Mouse (Mus musculus): ENCODE data around the gene Tab3. TPM values are rescaled to one million over a fixed set of nuclear protein-coding genes. Genes with fewer than 3 reads are reported as not detected.
A peak's percentile ranks its signal among the peaks of the same experiment; 100 is the strongest.

The Tab3 gene
- polyA plus RNA-seq, 1 experiment, result 9.0 TPM

DNA sequence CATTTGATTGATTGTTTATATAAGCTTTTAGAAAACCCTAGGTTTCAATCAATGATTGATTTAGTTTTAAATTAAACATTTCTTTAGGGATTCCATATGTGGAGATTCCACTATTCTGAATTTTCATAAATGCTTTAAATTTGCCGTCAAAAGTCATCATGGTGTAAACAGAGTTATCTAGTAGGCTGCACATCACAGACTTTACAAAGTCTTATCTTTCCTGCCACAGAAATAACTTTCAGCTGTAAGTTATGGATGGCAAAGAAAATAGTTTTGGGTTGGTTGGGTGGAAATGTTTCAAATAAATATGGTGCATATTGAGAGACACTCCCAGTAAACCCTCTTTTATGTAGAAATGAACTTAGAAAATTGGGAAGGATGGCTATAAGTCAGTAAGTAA, 8.7 kb downstream of the Tab3 start:
- Histone ChIP-seq H3K4me1 (ENCODE audit: control insufficient read depth, insufficient read depth, low read length) (no peaks in the 10 kb centered on the region), H3K4me3 (replicated peaks; ENCODE audit: insufficient read depth, low read depth, low read length) (no peak overlapping the region), H3K27me3 (ENCODE audit: control insufficient read depth, insufficient read depth, low read length) (no peaks in the 10 kb centered on the region), H3K27ac (ENCODE audit: insufficient read depth, low read length) (no peak overlapping the region)
- no peak for TF ChIP-seq POLR2A (IDR thresholded peaks at IDR 0.05; ENCODE audit: borderline replicate concordance, insufficient read depth, low read length)
- no peak for DNase-seq
- WGBS, result 97% methylated on average over 1 of the region's 1 CpGs

DNA sequence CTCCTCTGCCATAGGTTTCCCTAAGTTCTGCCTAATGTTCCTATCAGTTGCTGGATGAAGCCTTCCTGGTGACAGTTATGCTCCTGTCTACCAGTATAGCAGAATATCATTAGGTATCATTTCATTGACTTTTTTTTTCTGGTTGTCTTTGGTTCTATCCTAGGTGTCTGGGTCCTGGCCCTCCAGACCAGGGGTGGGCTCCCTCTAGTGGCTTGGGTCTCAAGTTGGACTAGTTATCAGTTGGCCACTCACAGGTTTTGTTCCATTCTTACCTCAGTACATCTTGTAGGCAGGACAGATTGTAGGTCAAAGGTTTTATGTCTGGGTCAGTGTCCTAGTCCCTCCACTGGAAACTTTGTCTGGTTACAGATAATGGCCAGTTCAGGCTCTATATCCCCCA, 11.8 kb downstream of the Tab3 start:
- no peak for DNase-seq
- TF ChIP-seq POLR2A (IDR thresholded peaks at IDR 0.05; ENCODE audit: borderline replicate concordance, insufficient read depth, low read length) (no peak), CTCF (IDR thresholded peaks at IDR 0.05; ENCODE audit: borderline replicate concordance, insufficient read depth, low read depth, low read length) (no peak)
- no peak overlapping the region for H3K4me3 ChIP-seq (replicated peaks; ENCODE audit: insufficient read depth, low read depth, low read length)

DNA sequence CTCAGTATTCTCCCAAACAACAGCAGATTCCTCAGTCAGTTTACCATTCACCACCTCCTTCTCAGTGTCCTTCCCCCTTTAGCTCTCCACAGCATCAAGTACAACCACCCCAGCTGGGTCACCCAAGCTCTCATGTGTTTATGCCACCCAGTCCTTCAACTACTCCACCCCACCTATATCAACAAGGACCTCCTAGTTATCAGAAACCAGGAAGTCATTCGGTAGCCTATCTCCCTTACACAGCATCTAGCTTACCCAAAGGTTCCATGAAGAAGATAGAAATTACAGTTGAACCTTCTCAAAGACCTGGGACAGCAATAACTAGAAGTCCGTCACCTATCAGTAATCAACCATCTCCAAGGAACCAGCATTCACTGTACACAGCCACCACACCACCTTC, 40.9 kb downstream of the Tab3 start:
- TF ChIP-seq CTCF (IDR thresholded peaks at IDR 0.05; ENCODE audit: borderline replicate concordance, insufficient read depth, low read depth, low read length), result no peak
- no peak for TF ChIP-seq POLR2A (IDR thresholded peaks at IDR 0.05; ENCODE audit: borderline replicate concordance, insufficient read depth, low read length)
- no peak overlapping the region for H3K27ac ChIP-seq (ENCODE audit: insufficient read depth, low read length)
- WGBS, result 98% methylated on average over 2 of the region's 2 CpGs

More for the DNA sequence above, 11.8 kb downstream of the Tab3 start:
- Histone ChIP-seq H3K27ac (ENCODE audit: insufficient read depth, low read length) (no peak overlapping the region), H3K4me1 (ENCODE audit: control insufficient read depth, insufficient read depth, low read length) (no peaks in the 10 kb centered on the region), H3K27me3 (ENCODE audit: control insufficient read depth, insufficient read depth, low read length) (no peaks in the 10 kb centered on the region)

DNA sequence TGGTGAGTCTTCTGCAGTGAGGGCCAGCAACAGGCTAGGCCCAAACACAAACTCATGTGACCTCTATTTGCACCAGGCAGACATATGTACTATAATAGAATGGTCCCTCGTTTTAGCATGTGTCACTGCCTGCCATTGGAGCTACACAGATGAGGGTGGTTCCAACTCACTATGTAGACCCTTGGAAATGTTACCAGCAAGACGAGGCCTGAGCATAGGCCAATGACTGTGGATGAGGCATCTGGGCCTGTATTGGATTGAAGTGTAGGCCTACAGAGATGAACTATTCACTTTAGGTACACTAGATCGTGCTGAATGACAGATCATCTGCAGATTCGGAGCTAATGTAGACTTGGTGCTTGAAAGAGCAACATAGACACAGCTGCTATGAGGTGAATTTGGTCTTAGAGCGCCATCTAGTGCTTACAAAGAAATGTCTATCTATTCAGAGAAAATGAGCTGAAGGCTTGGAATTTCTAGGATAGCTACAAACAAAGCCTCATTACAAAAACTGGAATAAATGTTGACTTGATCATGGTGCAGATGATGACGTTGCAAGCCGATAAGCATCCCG, 72.5 kb downstream of the Tab3 start:
- Histone ChIP-seq H3K27ac (ENCODE audit: insufficient read depth, low read length) (no peak overlapping the region), H3K4me1 (ENCODE audit: control insufficient read depth, insufficient read depth, low read length) (no peaks in the 10 kb centered on the region), H3K27me3 (ENCODE audit: control insufficient read depth, insufficient read depth, low read length) (no peaks in the 10 kb centered on the region), H3K4me3 (replicated peaks; ENCODE audit: insufficient read depth, low read depth, low read length) (no peak overlapping the region)
- TF ChIP-seq CTCF (IDR thresholded peaks at IDR 0.05; ENCODE audit: borderline replicate concordance, insufficient read depth, low read depth, low read length) (peak; percentile 36; the same call in 1 of the 2 replicates), POLR2A (IDR thresholded peaks at IDR 0.05; ENCODE audit: borderline replicate concordance, insufficient read depth, low read length) (no peak)
- WGBS, result 35% methylated on average over 8 of the region's 8 CpGs
- DNase-seq, result peak in 1 of 2 experiments; percentile 35

More for the DNA sequence above, 40.9 kb downstream of the Tab3 start:
- no peak for DNase-seq
- Histone ChIP-seq H3K27me3 (ENCODE audit: control insufficient read depth, insufficient read depth, low read length) (no peaks in the 10 kb centered on the region), H3K4me1 (ENCODE audit: control insufficient read depth, insufficient read depth, low read length) (no peaks in the 10 kb centered on the region), H3K4me3 (replicated peaks; ENCODE audit: insufficient read depth, low read depth, low read length) (no peak overlapping the region)

DNA sequence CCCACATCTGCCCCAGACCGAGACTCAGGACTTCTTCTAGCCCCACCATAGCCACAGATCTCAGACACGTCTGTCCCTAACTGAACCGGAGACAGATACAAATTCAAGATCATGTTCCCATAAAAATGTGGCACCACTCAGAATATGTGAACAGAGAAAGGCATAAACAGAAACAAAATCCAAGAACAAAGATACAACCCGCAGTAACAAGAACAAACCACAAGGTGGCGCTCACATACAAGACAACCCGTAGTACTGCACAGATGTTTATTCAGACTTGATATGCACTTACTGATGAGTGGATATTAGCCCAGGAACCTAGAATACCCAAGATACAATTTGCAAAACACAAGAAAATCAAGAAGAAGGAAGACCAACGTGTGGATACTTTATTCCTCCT, 103.0 kb downstream of the Tab3 start:
- Histone ChIP-seq H3K27ac (ENCODE audit: insufficient read depth, low read length) (no peak overlapping the region), H3K4me1 (ENCODE audit: control insufficient read depth, insufficient read depth, low read length) (no peaks in the 10 kb centered on the region), H3K4me3 (replicated peaks; ENCODE audit: insufficient read depth, low read depth, low read length) (no peak overlapping the region), H3K27me3 (ENCODE audit: control insufficient read depth, insufficient read depth, low read length) (no peaks in the 10 kb centered on the region)
- DNase-seq, result peak; percentile 10 to 26
- WGBS, result 14% methylated on average over 7 of the region's 7 CpGs
- TF ChIP-seq POLR2A (IDR thresholded peaks at IDR 0.05; ENCODE audit: borderline replicate concordance, insufficient read depth, low read length) (no peak), CTCF (IDR thresholded peaks at IDR 0.05; ENCODE audit: borderline replicate concordance, insufficient read depth, low read depth, low read length) (peak; percentile 46; the same call in 1 of the 2 replicates)

DNA sequence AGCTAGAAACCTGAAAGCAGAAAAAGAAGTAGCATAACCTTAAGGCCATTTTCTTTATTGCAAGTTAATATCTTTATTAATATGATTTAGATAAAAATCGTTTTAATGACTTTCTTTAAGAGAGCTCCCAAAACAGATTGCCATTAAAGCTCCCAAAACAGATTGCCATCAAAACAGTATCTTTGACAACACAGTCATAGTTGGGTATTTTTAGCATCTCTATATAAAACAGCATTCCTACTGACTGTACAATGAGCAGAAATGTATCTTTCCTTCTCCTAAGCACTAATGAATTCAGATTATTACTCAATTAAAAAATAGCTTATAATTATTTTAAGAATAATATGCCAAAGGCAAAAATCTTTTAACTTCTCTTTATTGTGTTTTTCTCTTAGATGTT, 108.3 kb downstream of the Tab3 start:
- Histone ChIP-seq H3K4me1 (ENCODE audit: control insufficient read depth, insufficient read depth, low read length) (no peaks in the 10 kb centered on the region), H3K27me3 (ENCODE audit: control insufficient read depth, insufficient read depth, low read length) (no peaks in the 10 kb centered on the region), H3K4me3 (replicated peaks; ENCODE audit: insufficient read depth, low read depth, low read length) (no peak overlapping the region), H3K27ac (ENCODE audit: insufficient read depth, low read length) (no peak overlapping the region)
- no peak for DNase-seq
- TF ChIP-seq POLR2A (IDR thresholded peaks at IDR 0.05; ENCODE audit: borderline replicate concordance, insufficient read depth, low read length), result no peak
- TF ChIP-seq CTCF (IDR thresholded peaks at IDR 0.05; ENCODE audit: borderline replicate concordance, insufficient read depth, low read depth, low read length), result no peak
- 76% methylated on average over 1 of the region's 1 CpGs for WGBS

DNA sequence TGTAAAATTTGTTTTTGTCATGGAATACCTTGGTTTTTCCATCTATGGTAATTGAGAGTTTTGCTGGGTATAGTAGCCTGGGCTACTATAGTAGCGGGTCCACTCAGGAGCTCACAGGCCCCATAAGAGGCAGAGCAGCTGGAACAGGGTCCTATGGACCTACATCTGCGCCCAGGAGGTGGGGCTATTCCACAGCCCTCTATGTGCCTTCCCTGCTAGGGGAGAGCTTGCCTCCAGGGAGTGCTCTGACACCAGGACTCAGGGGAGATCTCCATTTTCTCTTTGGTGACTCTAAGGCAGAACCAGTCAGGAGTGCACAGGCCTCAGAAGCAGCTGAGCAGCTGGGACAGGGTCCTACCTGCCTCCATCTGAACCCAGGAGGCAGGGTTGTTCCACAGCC, 109.9 kb downstream of the Tab3 start:
- DNase-seq, result no peak
- no peaks in the 10 kb centered on the region for H3K27me3 ChIP-seq (ENCODE audit: control insufficient read depth, insufficient read depth, low read length)
- WGBS, result 79% methylated on average over 2 of the region's 2 CpGs
- TF ChIP-seq POLR2A (IDR thresholded peaks at IDR 0.05; ENCODE audit: borderline replicate concordance, insufficient read depth, low read length), result no peak
- no peak for TF ChIP-seq CTCF (IDR thresholded peaks at IDR 0.05; ENCODE audit: borderline replicate concordance, insufficient read depth, low read depth, low read length)
- no peak overlapping the region for H3K27ac ChIP-seq (ENCODE audit: insufficient read depth, low read length)
- no peaks in the 10 kb centered on the region for H3K4me1 ChIP-seq (ENCODE audit: control insufficient read depth, insufficient read depth, low read length)
- H3K4me3 ChIP-seq (replicated peaks; ENCODE audit: insufficient read depth, low read depth, low read length), result no peak overlapping the region

Other genes starting within 250 kb of the Tab3 start
- 15.0 and 15.6 TPM in 2 replicates for gene Gk, start 202.8 kb downstream of the Tab3 start, polyA plus RNA-seq (2012; rRNA removed)